Mouse (Mus musculus) embryonic facial prominence, embryonic 15.5 days (tissue): ENCODE results near the gene Jmjd7. TPM values are rescaled to one million over a fixed set of nuclear protein-coding genes. Genes with fewer than 3 reads are reported as not detected.

Source experiments
- ATAC-seq: fragments of 200-750 bp; cut with Nextera tagmentation; 2 replicates; pipeline ENCODE4 v1.8.0; 2017; ENCODE audit warnings: low read depth, moderate TSS enrichment; ENCODE audit not compliant: insufficient number of reproducible peaks, low FRiP score, low TSS enrichment
- H3K27ac ChIP-seq: fragments of 300-500 bp; sonication (generic); replicated peaks from 2 replicates; pipeline ENCODE4 v1.5.1; 2015; ENCODE audit warnings: mild to moderate bottlenecking, inconsistent platforms
- H3K27me3 ChIP-seq: fragments of 300-500 bp; sonication (generic); 2 replicates; pipeline ENCODE4 v1.6.1; 2015; ENCODE audit warnings: inconsistent platforms
- H3K36me3 ChIP-seq: fragments of 300-500 bp; sonication (generic); 2 replicates; pipeline ENCODE4 v1.6.1; 2015; ENCODE audit warnings: mild to moderate bottlenecking, inconsistent platforms
- H3K4me1 ChIP-seq: fragments of 300-500 bp; sonication (generic); 2 replicates; pipeline ENCODE4 v1.6.1; 2015; ENCODE audit warnings: inconsistent platforms
- H3K4me2 ChIP-seq: fragments of 300-500 bp; sonication (generic); replicated peaks from 2 replicates; pipeline ENCODE4 v1.6.1; 2015; ENCODE audit warnings: mild to moderate bottlenecking, inconsistent platforms
- H3K4me3 ChIP-seq: fragments of 300-500 bp; sonication (generic); replicated peaks from 2 replicates; pipeline ENCODE4 v1.5.1; 2015; ENCODE audit warnings: mild to moderate bottlenecking, inconsistent platforms
- H3K9ac ChIP-seq: fragments of 300-500 bp; sonication (generic); 2 replicates; pipeline ENCODE4 v1.6.1; 2015; ENCODE audit warnings: inconsistent platforms
- H3K9me3 ChIP-seq: fragments of 300-500 bp; sonication (generic); replicated peaks from 2 replicates; pipeline ENCODE4 v1.6.1; 2016; ENCODE audit warnings: inconsistent platforms
- WGBS: fragments of 180-500 bp; shearing (Covaris S2); methylation state at CpG from one replicate; pipeline ENCODE4 v1.1.7; 2015; 5-methylcytosine and 5-hydroxymethylcytosine counted together
- polyA plus RNA-seq: library from polyadenylated mRNA; unstranded; fragments of >200 nt; fragmentation: Nextera tagmentation; extraction: Ambion mirVana; gene quantifications from 2 replicates; pipeline ENCODE4 v1.2.1, GENCODE M21; 2015

Jmjd7 gene
- polyA plus RNA-seq, 1 experiment from 2014 or later: 20.8 TPM

GRCm38 (mm10) chr2:120012924-120013323, 14.4 kb upstream of the Jmjd7 start:
- 83% methylated on average over 13 of the region's 13 CpGs for WGBS
- Histone ChIP-seq H3K4me3 (no peak overlapping the region), H3K36me3 (peaks cover 44% of the 10 kb centered on the region), H3K4me2 (no peak overlapping the region), H3K9ac (no peak overlapping the region), H3K4me1 (0 out of 2 replicates have a peak, but pooled peaks cover 2% of the 10 kb centered on the region), H3K9me3 (no peaks in the 10 kb centered on the region), H3K27ac (no peak overlapping the region), H3K27me3 (no peaks in the 10 kb centered on the region)
- ATAC-seq: no peak

- H3K9me3 ChIP-seq: no peaks in the 10 kb centered on the region
- H3K9ac ChIP-seq: no peak overlapping the region
- no peak for ATAC-seq
- WGBS: 87% methylated on average over 2 of the region's 2 CpGs
- no peaks in the 10 kb centered on the region for H3K4me1 ChIP-seq
- no peaks in the 10 kb centered on the region for H3K27me3 ChIP-seq
- H3K4me3 ChIP-seq: no peak overlapping the region
- H3K36me3 ChIP-seq: peaks cover 54% of the 10 kb centered on the region
- H3K4me2 ChIP-seq: no peak overlapping the region
- H3K27ac ChIP-seq: no peak overlapping the region
Observed at GRCm38 (mm10) chr2:120013831-120014486, 13.3 kb upstream of the Jmjd7 start.

- H3K4me3 ChIP-seq: no peak overlapping the region
- no peak overlapping the region for H3K4me2 ChIP-seq
- H3K9me3 ChIP-seq: no peaks in the 10 kb centered on the region
- no peaks in the 10 kb centered on the region for H3K4me1 ChIP-seq
- H3K27ac ChIP-seq: no peak overlapping the region
- H3K36me3 ChIP-seq: peaks cover 74% of the 10 kb centered on the region
- ATAC-seq: no peak
- H3K27me3 ChIP-seq: no peaks in the 10 kb centered on the region
- WGBS: 87% methylated on average over 4 of the region's 4 CpGs
- H3K9ac ChIP-seq: no peak overlapping the region
Observed at GRCm38 (mm10) chr2:120015882-120016281, 11.4 kb upstream of the Jmjd7 start.

- no peak overlapping the region for H3K27ac ChIP-seq
- no peak overlapping the region for H3K9ac ChIP-seq
- ATAC-seq: no peak
- 90% methylated on average over 12 of the region's 12 CpGs for WGBS
- H3K9me3 ChIP-seq: no peaks in the 10 kb centered on the region
- no peaks in the 10 kb centered on the region for H3K4me1 ChIP-seq
- no peaks in the 10 kb centered on the region for H3K27me3 ChIP-seq
- peaks cover 88% of the 10 kb centered on the region for H3K36me3 ChIP-seq
- H3K4me2 ChIP-seq: no peak overlapping the region
- no peak overlapping the region for H3K4me3 ChIP-seq
Observed at GRCm38 (mm10) chr2:120017599-120017998, 9.7 kb upstream of the Jmjd7 start.

- no peak for ATAC-seq
- Histone ChIP-seq H3K36me3 (peaks cover 64% of the 10 kb centered on the region), H3K4me1 (peaks cover 14% of the 10 kb centered on the region), H3K9ac (no peak overlapping the region), H3K4me3 (no peak overlapping the region), H3K9me3 (no peaks in the 10 kb centered on the region), H3K4me2 (no peak overlapping the region), H3K27ac (no peak overlapping the region), H3K27me3 (no peaks in the 10 kb centered on the region)
- WGBS: 86% methylated on average over 5 of the region's 5 CpGs
Observed at GRCm38 (mm10) chr2:120024337-120024736, 2.9 kb upstream of the Jmjd7 start.

GRCm38 (mm10) chr2:120027950-120028331, 658 bp downstream of the Jmjd7 start:
- no peaks in the 10 kb centered on the region for H3K27me3 ChIP-seq
- H3K4me3 ChIP-seq: peak overlapping the region; percentile 77
- H3K4me1 ChIP-seq: peaks cover 14% of the 10 kb centered on the region
- peak overlapping the region; percentile 70 for H3K4me2 ChIP-seq
- H3K9me3 ChIP-seq: no peaks in the 10 kb centered on the region
- peak overlapping the region; percentile 94 for H3K27ac ChIP-seq
- WGBS: 43% methylated on average over 3 of the region's 3 CpGs
- H3K36me3 ChIP-seq: peaks cover 50% of the 10 kb centered on the region
- no peak for ATAC-seq
- H3K9ac ChIP-seq: peak overlapping the region; percentile 88

GRCm38 (mm10) chr2:120030380-120030779, 3.1 kb downstream of the Jmjd7 start:
- Histone ChIP-seq H3K36me3 (peaks cover 43% of the 10 kb centered on the region), H3K9ac (no peak overlapping the region)
- WGBS: 89% methylated on average over 8 of the region's 8 CpGs

GRCm38 (mm10) chr2:120032726-120033467, 5.6 kb downstream of the Jmjd7 start, which contains the start of gene Pla2g4b:
Pla2g4b (plus strand) TSS chr2:120033417.
- ATAC-seq: no peak
- H3K27ac ChIP-seq: no peak within 1 kb of the TSS
- H3K4me1 ChIP-seq: peaks cover 6% of the 10 kb centered on the region
- H3K9me3 ChIP-seq: no peaks in the 10 kb centered on the region
- H3K9ac ChIP-seq: no peak within 1 kb of the TSS
- no peak within 1 kb of the TSS for H3K4me3 ChIP-seq
- peaks cover 60% of the 10 kb centered on the region for H3K36me3 ChIP-seq
- WGBS: 84% methylated on average over 12 of the region's 12 CpGs
- no peaks in the 10 kb centered on the region for H3K27me3 ChIP-seq
- no peak within 1 kb of the TSS for H3K4me2 ChIP-seq

More at GRCm38 (mm10) chr2:120030380-120030779, 3.1 kb downstream of the Jmjd7 start:
- Histone ChIP-seq H3K27me3 (no peaks in the 10 kb centered on the region), H3K9me3 (no peaks in the 10 kb centered on the region), H3K4me2 (no peak overlapping the region), H3K4me3 (no peak overlapping the region), H3K4me1 (peaks cover 14% of the 10 kb centered on the region), H3K27ac (no peak overlapping the region)
- no peak for ATAC-seq

GRCm38 (mm10) chr2:120033726-120034125, 6.4 kb downstream of the Jmjd7 start:
- Histone ChIP-seq H3K27ac (no peak overlapping the region), H3K9ac (no peak overlapping the region), H3K9me3 (no peaks in the 10 kb centered on the region), H3K4me2 (no peak overlapping the region), H3K4me1 (no peaks in the 10 kb centered on the region), H3K4me3 (no peak overlapping the region), H3K27me3 (no peaks in the 10 kb centered on the region), H3K36me3 (peaks cover 65% of the 10 kb centered on the region)
- ATAC-seq: no peak
- WGBS: 74% methylated on average over 5 of the region's 5 CpGs

- Histone ChIP-seq H3K9me3 (no peaks in the 10 kb centered on the region), H3K27me3 (no peaks in the 10 kb centered on the region), H3K4me2 (no peak overlapping the region), H3K4me3 (no peak overlapping the region), H3K36me3 (peaks cover 78% of the 10 kb centered on the region), H3K27ac (no peak overlapping the region), H3K4me1 (no peaks in the 10 kb centered on the region), H3K9ac (no peak overlapping the region)
- 87% methylated on average over 9 of the region's 9 CpGs for WGBS
- ATAC-seq: no peak
Observed at GRCm38 (mm10) chr2:120037744-120038143, 10.5 kb downstream of the Jmjd7 start.

- no peak for ATAC-seq
- Histone ChIP-seq H3K27ac (no peak overlapping the region), H3K36me3 (peaks cover 55% of the 10 kb centered on the region), H3K4me3 (no peak overlapping the region), H3K9ac (no peak overlapping the region), H3K27me3 (no peaks in the 10 kb centered on the region), H3K4me1 (peaks cover 15% of the 10 kb centered on the region), H3K4me2 (no peak overlapping the region), H3K9me3 (no peaks in the 10 kb centered on the region)
- WGBS: 93% methylated on average over 5 of the region's 5 CpGs
Observed at GRCm38 (mm10) chr2:120040991-120041390, 13.7 kb downstream of the Jmjd7 start.
